Mouse (Mus musculus) fat pad, adult 2 months (tissue): ENCODE data around the gene Uqcr10.
"Not testable (repeated sequence)": the region's sequence is repeated elsewhere in the genome, so short reads cannot be mapped to it uniquely, and the experiment has no call there.

ENCODE experiments used
- DNase-seq: peaks from one replicate; pipeline ENCODE4 v3.0.0-alpha.2; 2011; ENCODE audit warnings: low read depth, low spot score; ENCODE audit errors: extremely low read depth

The Uqcr10 gene

GRCm38 (mm10) chr11:4715596-4715995 lies 11.5 kb upstream of the Uqcr10 start:
- DNase-seq: no peak

- DNase-seq: no peak
These were observed 10.6 kb upstream of the Uqcr10 start for GRCm38 (mm10) chr11:4714727-4715126.

- no peak for DNase-seq
These were observed 8.7 kb upstream of the Uqcr10 start for GRCm38 (mm10) chr11:4712822-4713221.

GRCm38 (mm10) chr11:4710188-4710587 lies 6.0 kb upstream of the Uqcr10 start:
- not testable (repeated sequence) for DNase-seq

GRCm38 (mm10) chr11:4705178-4705577 lies 1.0 kb upstream of the Uqcr10 start:
- no peak for DNase-seq

- DNase-seq: no peak
These were observed 462 bp downstream of the Uqcr10 start for GRCm38 (mm10) chr11:4703688-4704071.

- no peak for DNase-seq
These were observed 3.4 kb downstream of the Uqcr10 start for GRCm38 (mm10) chr11:4700726-4701125.

- DNase-seq: peak; percentile 69
These were observed 6.8 kb downstream of the Uqcr10 start for GRCm38 (mm10) chr11:4697043-4697983.

GRCm38 (mm10) chr11:4692162-4692561 lies 12.0 kb downstream of the Uqcr10 start:
- DNase-seq: no peak

- DNase-seq: no peak
These were observed 12.9 kb downstream of the Uqcr10 start for GRCm38 (mm10) chr11:4691213-4691612.

- no peak for DNase-seq
These were observed 13.8 kb downstream of the Uqcr10 start for GRCm38 (mm10) chr11:4690353-4690752.

GRCm38 (mm10) chr11:4688632-4689380 lies 15.3 kb downstream of the Uqcr10 start:
- DNase-seq: no peak

GRCm38 (mm10) chr11:4687874-4688273 lies 16.3 kb downstream of the Uqcr10 start:
- no peak for DNase-seq

- DNase-seq: no peak
These were observed 17.1 kb downstream of the Uqcr10 start for GRCm38 (mm10) chr11:4687027-4687426.

GRCm38 (mm10) chr11:4685510-4685909 lies 18.6 kb downstream of the Uqcr10 start:
- DNase-seq: no peak

GRCm38 (mm10) chr11:4685071-4685470 lies 19.1 kb downstream of the Uqcr10 start:
- no peak for DNase-seq

- no peak for DNase-seq
These were observed 20.0 kb downstream of the Uqcr10 start for GRCm38 (mm10) chr11:4684186-4684585.

- no peak for DNase-seq
These were observed 20.6 kb downstream of the Uqcr10 start for GRCm38 (mm10) chr11:4683516-4683915.

GRCm38 (mm10) chr11:4680126-4680525 lies 24.0 kb downstream of the Uqcr10 start:
- no peak for DNase-seq

- no peak for DNase-seq
These were observed 24.7 kb downstream of the Uqcr10 start for GRCm38 (mm10) chr11:4679441-4679832.

- no peak for DNase-seq
These were observed 25.3 kb downstream of the Uqcr10 start for GRCm38 (mm10) chr11:4678700-4679440.
